12 mouse cellular contexts compared by ENCODE assay signal in the genomic region with DNA sequence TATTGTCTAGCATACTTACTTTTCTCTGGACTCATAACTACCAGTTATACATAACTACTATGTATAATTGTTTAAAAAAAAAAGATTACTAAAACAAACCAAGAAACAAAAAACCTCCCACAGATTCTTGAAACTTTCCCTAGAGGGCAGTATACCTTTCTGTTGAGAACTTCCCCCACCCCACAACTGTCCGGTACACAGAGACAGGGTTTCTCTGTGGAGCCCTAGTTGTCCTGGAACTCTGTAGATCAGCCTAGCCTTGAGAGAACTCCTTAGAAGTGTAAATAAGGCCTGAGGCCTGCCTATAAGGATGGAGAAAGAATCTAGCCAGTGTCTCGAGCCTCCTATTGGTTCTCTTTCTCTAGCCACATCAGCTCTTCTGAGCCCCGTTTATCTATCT. TPM values are rescaled to one million over a fixed set of nuclear protein-coding genes. Genes with fewer than 3 reads are reported as not detected.
DNase-seq lines count a peak whose midpoint lies in the region; ATAC-seq and TF ChIP-seq lines count a peak whose summit lies in the region.
"Had no signal": no experiment of that assay in that cellular context is flagged by ENCODE, and none has a peak within 500 bp of the region (broad histone marks: within the 10 kb centered on the region; RNA-seq: fewer than 3 reads in every experiment).

No protein-coding gene starts in this region.

- no peaks in the 10 kb centered on the region for H3K27me3 ChIP-seq in liver, postnatal 0 days (ENCODE audit: insufficient read depth, low read length)
- H3K27me3 ChIP-seq in liver, embryonic 11.5 days (replicated peaks; ENCODE audit: control insufficient read depth, insufficient read depth, low read length): peaks cover 12% of the 10 kb centered on the region
- H3K27me3 ChIP-seq: stomach, embryonic 15.5 days had no signal

- no peaks in the 10 kb centered on the region for H3K9me3 ChIP-seq in liver, postnatal 0 days (ENCODE audit: low read length)
- no peaks in the 10 kb centered on the region for H3K9me3 ChIP-seq in liver, embryonic 11.5 days (ENCODE audit: control insufficient read depth, low read length)
- H3K9me3 ChIP-seq: megakaryocyte, embryonic 14.5 days; stomach, embryonic 15.5 days had no signal

- TF ChIP-seq EP300 in liver, postnatal 0 days (IDR thresholded peaks at IDR 0.05; ENCODE audit: low read depth): no peak

- peak overlapping the region; percentile 28; the same call in 1 of the 2 replicates for H3K27ac ChIP-seq in gastrocnemius, adult 2 months
- H3K27ac ChIP-seq in liver, postnatal 0 days (ENCODE audit: low read depth): no peak overlapping the region
- no peak overlapping the region for H3K27ac ChIP-seq in liver, embryonic 11.5 days (ENCODE audit: low read depth, low read length)
- H3K27ac ChIP-seq: stomach, embryonic 15.5 days had no signal

- ATAC-seq in liver, postnatal 0 days: no peak
- ATAC-seq in liver, embryonic 11.5 days (replicated peaks; ENCODE audit: low FRiP score): no peak
- ATAC-seq in megakaryocyte, adult 5-6 weeks (ENCODE audit: poor library complexity, severe bottlenecking): 0 out of 2 replicates have a peak, but pooled peaks have one; percentile 39

- no peak overlapping the region for H3K9ac ChIP-seq in liver, postnatal 0 days (replicated peaks)
- H3K9ac ChIP-seq in liver, embryonic 11.5 days (ENCODE audit: low read depth, low read length): no peak overlapping the region
- H3K9ac ChIP-seq: stomach, embryonic 15.5 days had no signal

- no peak overlapping the region for H3K4me3 ChIP-seq in gastrocnemius, adult 2 months
- no peak overlapping the region for H3K4me3 ChIP-seq in liver, postnatal 0 days (ENCODE audit: low read depth, low read length)
- H3K4me3 ChIP-seq in liver, embryonic 11.5 days (ENCODE audit: low read depth, low read length): no peak overlapping the region
- H3K4me3 ChIP-seq: megakaryocyte, embryonic 14.5 days; stomach, embryonic 15.5 days had no signal

- peaks cover 9% of the 10 kb centered on the region for H3K4me1 ChIP-seq in liver, postnatal 0 days (ENCODE audit: insufficient read depth)
- H3K4me1 ChIP-seq in liver, embryonic 11.5 days (replicated peaks; ENCODE audit: control insufficient read depth, insufficient read depth, low read length): peaks cover 3% of the 10 kb centered on the region; the same call in 1 of the 2 replicates

- WGBS in liver, postnatal 0 days (ENCODE audit: insufficient replicate concordance): 28% methylated on average over 3 of the region's 3 CpGs
- WGBS in liver, embryonic 11.5 days: 33% methylated on average over 3 of the region's 3 CpGs

- intact Hi-C loops in gastrocnemius, adult 2 months (cut with DNase I): loop anchor here (1.0 to 5.0 kb wide), 2 partner anchors 56 to 98 kb away; no protein-coding TSS in a partner anchor

- H3K4me2 ChIP-seq in liver, postnatal 0 days (ENCODE audit: low read depth, low read length): no peak overlapping the region
- H3K4me2 ChIP-seq in liver, embryonic 11.5 days: no peak overlapping the region
- H3K4me2 ChIP-seq: stomach, embryonic 15.5 days had no signal

- no peaks in the 10 kb centered on the region for H3K36me3 ChIP-seq in liver, postnatal 0 days (replicated peaks; ENCODE audit: insufficient read depth, low read length)
- H3K36me3 ChIP-seq in liver, embryonic 11.5 days (ENCODE audit: control insufficient read depth, insufficient read depth, low read length): no peaks in the 10 kb centered on the region
- H3K36me3 ChIP-seq: stomach, embryonic 15.5 days had no signal

- DNase-seq in gastrocnemius, adult 2 months: no peak
- DNase-seq in gastrocnemius, postnatal 10 days: no peak
- no peak for DNase-seq in liver, postnatal 0 days
- DNase-seq in liver, embryonic 11.5 days (ENCODE audit: low spot score): no peak
- peak; percentile 34 for DNase-seq in brain, adult 2 months (ENCODE audit: low read depth, low spot score)
- no peak for DNase-seq in frontal cortex, postnatal 10 days (ENCODE audit: low spot score in 2 of 2)
- no peak for DNase-seq in right cerebral cortex, postnatal 14 days

- TF ChIP-seq CTCF in gastrocnemius, adult 2 months (IDR thresholded peaks at IDR 0.05): peak; percentile 71
- peak; percentile 58 for TF ChIP-seq CTCF in liver, postnatal 0 days (IDR thresholded peaks at IDR 0.05; ENCODE audit: low read depth)

RNA-seq across cellular contexts. Expression of a gene that starts 13.7 kb away (rescaled TPM):
- total RNA-seq in gastrocnemius, adult 2 months (2021): 10 to 100 TPM; 24.7 to 27.7 TPM
- 100 to 1,000 TPM; 478 to 752 TPM for total RNA-seq in gastrocnemius, postnatal 10 days (2021)
- 0.05 and 0.12 TPM in 2 replicates for polyA plus RNA-seq in liver, postnatal 0 days (2015; fragmentation: Nextera tagmentation; extraction: Ambion mirVana)
- polyA plus RNA-seq in liver, embryonic 11.5 days (2014; fragmentation: Nextera tagmentation; extraction: Ambion mirVana): 0.14 TPM in 1 of 2 replicates, not detected in the other
- total RNA-seq in megakaryocyte, adult 5-6 weeks (2015): not detected in 2 replicates
- total RNA-seq in megakaryocyte, adult 5-6 weeks (2017): not detected in 2 replicates

RNA-seq across cellular contexts. Expression of a gene that starts 13.9 kb away (rescaled TPM):
- total RNA-seq in gastrocnemius, adult 2 months (2021): 100 to 1,000 TPM; 635 to 909 TPM
- 100 to 1,000 TPM; 568 to 707 TPM for total RNA-seq in gastrocnemius, postnatal 10 days (2021)
- polyA plus RNA-seq in liver, postnatal 0 days (2015; fragmentation: Nextera tagmentation; extraction: Ambion mirVana): 207 and 212 TPM in 2 replicates
- polyA plus RNA-seq in liver, embryonic 11.5 days (2014; fragmentation: Nextera tagmentation; extraction: Ambion mirVana): 261 and 281 TPM in 2 replicates
- total RNA-seq in megakaryocyte, adult 5-6 weeks (2015): 102 and 130 TPM in 2 replicates
- 34.5 and 43.0 TPM in 2 replicates for total RNA-seq in megakaryocyte, adult 5-6 weeks (2017)

RNA-seq across cellular contexts. Expression of a gene that starts 31.8 kb away (rescaled TPM):
- total RNA-seq in gastrocnemius, adult 2 months (2021): 10 to 100 TPM; 58.3 to 75.0 TPM
- 10 to 100 TPM; 11.6 to 11.8 TPM for total RNA-seq in gastrocnemius, postnatal 10 days (2021)
- polyA plus RNA-seq in liver, postnatal 0 days (2015; fragmentation: Nextera tagmentation; extraction: Ambion mirVana): 6.7 and 8.2 TPM in 2 replicates
- 1.2 and 1.9 TPM in 2 replicates for polyA plus RNA-seq in liver, embryonic 11.5 days (2014; fragmentation: Nextera tagmentation; extraction: Ambion mirVana)
- total RNA-seq in megakaryocyte, adult 5-6 weeks (2015): 1.2 and 1.4 TPM in 2 replicates
- total RNA-seq in megakaryocyte, adult 5-6 weeks (2017): 0.44 and 0.73 TPM in 2 replicates

RNA-seq across cellular contexts. Expression of a gene that starts 49.5 kb away (rescaled TPM):
- not detected for total RNA-seq in gastrocnemius, adult 2 months (2021)
- not detected for total RNA-seq in gastrocnemius, postnatal 10 days (2021)
- 49.6 and 53.1 TPM in 2 replicates for polyA plus RNA-seq in liver, postnatal 0 days (2015; fragmentation: Nextera tagmentation; extraction: Ambion mirVana)
- 0.16 TPM in 2 replicates for polyA plus RNA-seq in liver, embryonic 11.5 days (2014; fragmentation: Nextera tagmentation; extraction: Ambion mirVana)
- not detected in 2 replicates for total RNA-seq in megakaryocyte, adult 5-6 weeks (2015)
- total RNA-seq in megakaryocyte, adult 5-6 weeks (2017): 0.04 TPM in 2 replicates
- total RNA-seq: heart, adult 18-20 months had no signal

RNA-seq across cellular contexts. Expression of a gene that starts 50.5 kb away (rescaled TPM):
- 1 to 10 TPM in 1 of 2 experiments, under 1 TPM in 1; 0.75 to 1.8 TPM for total RNA-seq in gastrocnemius, adult 2 months (2021)
- 1 to 10 TPM; 1.2 to 1.8 TPM for total RNA-seq in gastrocnemius, postnatal 10 days (2021)
- 0.90 and 1.5 TPM in 2 replicates for polyA plus RNA-seq in liver, postnatal 0 days (2015; fragmentation: Nextera tagmentation; extraction: Ambion mirVana)
- polyA plus RNA-seq in liver, embryonic 11.5 days (2014; fragmentation: Nextera tagmentation; extraction: Ambion mirVana): 1.4 and 2.2 TPM in 2 replicates
- 0.91 and 1.0 TPM in 2 replicates for total RNA-seq in megakaryocyte, adult 5-6 weeks (2015)
- 0.59 TPM in 1 of 2 replicates, not detected in the other for total RNA-seq in megakaryocyte, adult 5-6 weeks (2017)
- total RNA-seq: ES-E14 had no signal

Comparison
In these comparisons a context has a peak if more than half of its experiments do, and no peak if none do; other contexts are left out.
1. RNA of a gene that starts 13.7 kb away (total RNA-seq): 478 to 752 TPM in gastrocnemius, postnatal 10 days and 24.7 to 27.7 TPM in gastrocnemius, adult 2 months; not detected in megakaryocyte, adult 5-6 weeks; every median in the first group is over 10 times any median in the second.
2. RNA of a gene that starts 13.9 kb away (total RNA-seq): 635 to 909 TPM in gastrocnemius, adult 2 months and 568 to 707 TPM in gastrocnemius, postnatal 10 days; 34.5 to 130 TPM in megakaryocyte, adult 5-6 weeks; every median in the first group is over 4 times any median in the second.
3. RNA of a gene that starts 31.8 kb away (total RNA-seq): 58.3 to 75.0 TPM in gastrocnemius, adult 2 months and 11.6 to 11.8 TPM in gastrocnemius, postnatal 10 days; 0.44 to 1.4 TPM in megakaryocyte, adult 5-6 weeks; every median in the first group is over 4 times any median in the second.